In the genomic region with DNA sequence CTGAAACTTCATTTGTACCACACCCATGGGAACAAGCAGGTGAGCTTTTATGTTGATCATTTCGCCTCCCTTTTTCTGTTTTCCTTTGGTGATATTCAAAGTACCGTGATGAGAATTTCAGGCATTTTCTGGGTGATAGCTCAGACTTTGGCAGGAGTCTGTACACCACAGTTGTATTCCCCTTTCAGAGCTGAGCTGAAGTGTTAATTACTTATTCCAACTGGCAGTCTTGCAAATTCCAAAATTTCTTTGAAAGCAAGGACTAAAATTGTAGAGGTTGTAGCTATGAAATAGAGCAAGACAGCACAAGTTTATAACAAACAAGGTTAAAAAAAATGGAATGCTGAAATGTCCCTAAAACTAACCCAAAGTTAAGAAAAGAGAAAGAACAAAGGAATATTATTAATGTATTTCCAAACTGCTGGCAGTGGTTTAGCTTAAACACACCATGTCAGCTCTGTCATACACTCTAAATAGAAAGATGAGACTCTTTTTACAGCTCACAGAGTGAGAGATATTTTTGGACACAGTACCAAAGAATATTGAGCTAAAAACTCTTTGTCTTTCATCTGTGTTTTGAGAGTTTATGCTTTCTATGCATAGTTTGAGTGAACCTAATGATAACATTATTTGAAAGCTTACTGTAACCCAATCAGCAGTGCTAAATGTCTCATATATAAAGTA, we compare ENCODE assay signal across 13 mouse cellular contexts.
"Had no signal": no experiment of that assay in that cellular context is flagged by ENCODE, and none has a peak within 500 bp of the region (broad histone marks: within the 10 kb centered on the region; RNA-seq: fewer than 3 reads in every experiment).

No protein-coding gene starts in this region.

- H3K4me3 ChIP-seq: layer of hippocampus, adult 2 months; limb, embryonic 10.5 days; liver, embryonic 15.5 days; midbrain, embryonic 13.5 days had no signal

- H3K9ac ChIP-seq: liver, embryonic 15.5 days; midbrain, embryonic 13.5 days had no signal

- H3K4me1 ChIP-seq: limb, embryonic 10.5 days; liver, embryonic 15.5 days; midbrain, embryonic 13.5 days had no signal

- H3K36me3 ChIP-seq: limb, embryonic 10.5 days; liver, embryonic 15.5 days; midbrain, embryonic 13.5 days had no signal

- H3K9me3 ChIP-seq: limb, embryonic 10.5 days; liver, embryonic 15.5 days; midbrain, embryonic 13.5 days had no signal

- H3K27ac ChIP-seq: layer of hippocampus, adult 2 months; limb, embryonic 10.5 days; liver, embryonic 15.5 days; midbrain, embryonic 13.5 days had no signal

- H3K4me2 ChIP-seq: liver, embryonic 11.5 days; liver, embryonic 15.5 days; midbrain, embryonic 13.5 days had no signal

- H3K27me3 ChIP-seq: liver, embryonic 15.5 days; midbrain, embryonic 13.5 days had no signal

- ATAC-seq: lung, postnatal 0 days; midbrain, embryonic 13.5 days had no signal

- DNase-seq: kidney, postnatal 10 days; kidney, postnatal 4 days; lung, adult 2 months; lung, postnatal 36 days; spleen, adult 18-20 months; thymus, adult 2 months; thymus, postnatal 25 days had no signal
